Comparison of ENCODE assay signal across 26 mouse cellular contexts in the genomic region with DNA sequence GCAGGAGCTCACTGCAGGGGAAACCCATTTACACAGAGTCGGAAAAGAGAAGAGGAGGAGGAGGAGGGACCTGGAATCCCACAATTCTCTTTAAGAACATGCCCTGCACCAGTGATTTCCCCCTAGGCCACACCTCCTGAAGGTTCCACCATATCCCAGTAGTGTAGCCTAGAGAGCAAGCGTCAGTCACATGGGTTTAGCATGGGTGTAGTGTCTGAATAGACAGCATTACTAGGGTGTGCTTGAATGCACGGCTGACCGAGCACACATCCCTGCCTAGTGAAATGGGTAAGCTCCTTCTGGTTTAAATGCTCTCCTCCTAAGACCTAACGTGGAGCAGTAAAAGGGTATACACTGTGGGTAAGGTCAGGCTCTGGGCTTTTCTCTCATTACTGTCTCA.
DNase-seq lines count a peak whose midpoint lies in the region; ATAC-seq lines count a peak whose summit lies in the region.
"Had no signal": no experiment of that assay in that cellular context is flagged by ENCODE, and none has a peak within 500 bp of the region (broad histone marks: within the 10 kb centered on the region; RNA-seq: fewer than 3 reads in every experiment).

No protein-coding gene starts in this region.

- no peak overlapping the region for H3K9ac ChIP-seq in hindbrain, embryonic 13.5 days
- H3K9ac ChIP-seq in hindbrain, embryonic 14.5 days: no peak overlapping the region
- no peak overlapping the region for H3K9ac ChIP-seq in kidney, embryonic 15.5 days
- H3K9ac ChIP-seq in midbrain, embryonic 11.5 days (ENCODE audit: low read length): no peak overlapping the region
- H3K9ac ChIP-seq in midbrain, embryonic 14.5 days (replicated peaks; ENCODE audit: low read length): no peak overlapping the region
- H3K9ac ChIP-seq: embryonic facial prominence, embryonic 13.5 days; limb, embryonic 12.5 days; liver, postnatal 0 days; midbrain, embryonic 13.5 days; neural tube, embryonic 12.5 days had no signal

- H3K4me2 ChIP-seq in hindbrain, embryonic 13.5 days: no peak overlapping the region
- H3K4me2 ChIP-seq in hindbrain, embryonic 14.5 days (replicated peaks): no peak overlapping the region
- no peak overlapping the region for H3K4me2 ChIP-seq in kidney, embryonic 15.5 days
- no peak overlapping the region for H3K4me2 ChIP-seq in midbrain, embryonic 11.5 days
- H3K4me2 ChIP-seq in midbrain, embryonic 14.5 days (ENCODE audit: low read length): no peak overlapping the region
- H3K4me2 ChIP-seq: embryonic facial prominence, embryonic 13.5 days; limb, embryonic 12.5 days; midbrain, embryonic 13.5 days; neural tube, embryonic 12.5 days had no signal

- ATAC-seq in hindbrain, embryonic 13.5 days (ENCODE audit: low FRiP score): 0 out of 2 replicates have a peak, but pooled peaks have one; percentile 28
- ATAC-seq in hindbrain, embryonic 14.5 days (ENCODE audit: low FRiP score): no peak
- ATAC-seq in kidney, embryonic 15.5 days (replicated peaks; ENCODE audit: low FRiP score): peak; percentile 89
- 0 out of 2 replicates have a peak, but pooled peaks have one; percentile 38 for ATAC-seq in midbrain, embryonic 11.5 days (ENCODE audit: low FRiP score)
- no peak for ATAC-seq in midbrain, embryonic 14.5 days (ENCODE audit: low FRiP score, low TSS enrichment)
- no peak for ATAC-seq in monocyte, adult 5-6 weeks (replicated peaks; ENCODE audit: insufficient number of reproducible peaks, low FRiP score, low TSS enrichment, poor library complexity, severe bottlenecking)
- ATAC-seq: inflammation-experienced regulatory T-cells, adult 6 months; liver, postnatal 0 days; midbrain, embryonic 13.5 days had no signal

- H3K4me1 ChIP-seq in hindbrain, embryonic 13.5 days (replicated peaks): 0 out of 2 replicates have a peak, but pooled peaks cover 7% of the 10 kb centered on the region
- no peaks in the 10 kb centered on the region for H3K4me1 ChIP-seq in hindbrain, embryonic 14.5 days (replicated peaks; ENCODE audit: control insufficient read depth, insufficient read depth, low read length)
- peaks cover 8% of the 10 kb centered on the region; the same call in 1 of the 2 replicates for H3K4me1 ChIP-seq in kidney, embryonic 15.5 days
- H3K4me1 ChIP-seq in midbrain, embryonic 11.5 days (ENCODE audit: control insufficient read depth, insufficient read depth, low read length): no peaks in the 10 kb centered on the region
- H3K4me1 ChIP-seq in midbrain, embryonic 14.5 days (ENCODE audit: control insufficient read depth, insufficient read depth, low read length): no peaks in the 10 kb centered on the region
- H3K4me1 ChIP-seq: embryonic facial prominence, embryonic 13.5 days; limb, embryonic 12.5 days; midbrain, embryonic 13.5 days; neural tube, embryonic 12.5 days had no signal

- 66% methylated on average over 5 of the region's 5 CpGs for WGBS in hindbrain, embryonic 13.5 days
- whole genome bisulfite sequencing in hindbrain, embryonic 14.5 days: 68% methylated on average over 5 of the region's 5 CpGs
- 59% methylated on average over 5 of the region's 5 CpGs for WGBS in kidney, embryonic 15.5 days
- 40% methylated on average over 5 of the region's 5 CpGs for WGBS in midbrain, embryonic 11.5 days
- 42% methylated on average over 5 of the region's 5 CpGs for WGBS in midbrain, embryonic 14.5 days

- no peaks in the 10 kb centered on the region for H3K9me3 ChIP-seq in hindbrain, embryonic 13.5 days
- no peaks in the 10 kb centered on the region for H3K9me3 ChIP-seq in hindbrain, embryonic 14.5 days (ENCODE audit: control insufficient read depth, low read length)
- H3K9me3 ChIP-seq in kidney, embryonic 15.5 days (replicated peaks): no peaks in the 10 kb centered on the region
- no peaks in the 10 kb centered on the region for H3K9me3 ChIP-seq in midbrain, embryonic 11.5 days (ENCODE audit: control insufficient read depth, low read length)
- no peaks in the 10 kb centered on the region for H3K9me3 ChIP-seq in midbrain, embryonic 14.5 days (ENCODE audit: control insufficient read depth, low read length)
- H3K9me3 ChIP-seq: embryonic facial prominence, embryonic 13.5 days; limb, embryonic 12.5 days; midbrain, embryonic 13.5 days; neural tube, embryonic 12.5 days had no signal

- H3K36me3 ChIP-seq in hindbrain, embryonic 13.5 days: no peaks in the 10 kb centered on the region
- no peaks in the 10 kb centered on the region for H3K36me3 ChIP-seq in hindbrain, embryonic 14.5 days (replicated peaks; ENCODE audit: control insufficient read depth, insufficient read depth)
- no peaks in the 10 kb centered on the region for H3K36me3 ChIP-seq in kidney, embryonic 15.5 days
- no peaks in the 10 kb centered on the region for H3K36me3 ChIP-seq in midbrain, embryonic 11.5 days (ENCODE audit: control insufficient read depth, insufficient read depth, low read length)
- no peaks in the 10 kb centered on the region; the same call in 1 of the 2 replicates for H3K36me3 ChIP-seq in midbrain, embryonic 14.5 days (ENCODE audit: control insufficient read depth, insufficient read depth, low read length)
- H3K36me3 ChIP-seq: embryonic facial prominence, embryonic 13.5 days; limb, embryonic 12.5 days; midbrain, embryonic 13.5 days; neural tube, embryonic 12.5 days had no signal

- H3K4me3 ChIP-seq in hindbrain, embryonic 13.5 days: no peak overlapping the region
- no peak overlapping the region for H3K4me3 ChIP-seq in hindbrain, embryonic 14.5 days (replicated peaks; ENCODE audit: low read length)
- no peak overlapping the region for H3K4me3 ChIP-seq in kidney, embryonic 15.5 days (replicated peaks)
- no peak overlapping the region for H3K4me3 ChIP-seq in midbrain, embryonic 11.5 days (ENCODE audit: low read depth, low read length)
- H3K4me3 ChIP-seq in midbrain, embryonic 14.5 days (replicated peaks; ENCODE audit: low read depth, low read length): no peak overlapping the region
- H3K4me3 ChIP-seq: embryonic facial prominence, embryonic 13.5 days; layer of hippocampus, adult 2 months; left cerebral cortex, adult 2 months; limb, embryonic 12.5 days; midbrain, embryonic 13.5 days; neural tube, embryonic 12.5 days had no signal

- DNase-seq in hindbrain, embryonic 14.5 days (ENCODE audit: low spot score): no peak
- DNase-seq in kidney, adult 8-10 months: no peak
- no peak for DNase-seq in midbrain, embryonic 11.5 days (ENCODE audit: low spot score, missing footprints)
- no peak for DNase-seq in midbrain, embryonic 14.5 days
- DNase-seq: adrenal gland, postnatal 25 days; B cell, adult 2 months; cerebellum, adult 18-20 months; cerebellum, postnatal 10 days; gastrocnemius, postnatal 10 days; kidney, adult 18-20 months; lung, postnatal 36 days; right cerebral cortex, postnatal 4 days; thymus, adult 18-20 months; thymus, postnatal 25 days had no signal

- no peaks in the 10 kb centered on the region for H3K27me3 ChIP-seq in hindbrain, embryonic 13.5 days
- H3K27me3 ChIP-seq in hindbrain, embryonic 14.5 days (ENCODE audit: control insufficient read depth, insufficient read depth, low read length): no peaks in the 10 kb centered on the region
- no peaks in the 10 kb centered on the region for H3K27me3 ChIP-seq in kidney, embryonic 15.5 days
- H3K27me3 ChIP-seq in midbrain, embryonic 11.5 days (ENCODE audit: control insufficient read depth, insufficient read depth, low read length): no peaks in the 10 kb centered on the region
- H3K27me3 ChIP-seq in midbrain, embryonic 14.5 days (ENCODE audit: control insufficient read depth, insufficient read depth, low read length): no peaks in the 10 kb centered on the region
- H3K27me3 ChIP-seq: embryonic facial prominence, embryonic 13.5 days; limb, embryonic 12.5 days; midbrain, embryonic 13.5 days; neural tube, embryonic 12.5 days had no signal

- no peak overlapping the region for H3K27ac ChIP-seq in hindbrain, embryonic 13.5 days
- H3K27ac ChIP-seq in hindbrain, embryonic 14.5 days: no peak overlapping the region
- 0 out of 2 replicates have a peak overlapping the region, but pooled peaks have one; percentile 9 for H3K27ac ChIP-seq in kidney, embryonic 15.5 days
- H3K27ac ChIP-seq in midbrain, embryonic 11.5 days (ENCODE audit: low read depth, low read length): no peak overlapping the region
- no peak overlapping the region for H3K27ac ChIP-seq in midbrain, embryonic 14.5 days (replicated peaks; ENCODE audit: low read depth, low read length)
- H3K27ac ChIP-seq: embryonic facial prominence, embryonic 13.5 days; layer of hippocampus, adult 2 months; left cerebral cortex, adult 2 months; limb, embryonic 12.5 days; midbrain, embryonic 13.5 days; neural tube, embryonic 12.5 days; stomach, postnatal 0 days had no signal

Comparison
In these comparisons a context has a peak if more than half of its experiments do, and no peak if none do; other contexts are left out.
1. ATAC-seq: peak in hindbrain, embryonic 13.5 days (single experiment), kidney, embryonic 15.5 days (single experiment) and midbrain, embryonic 11.5 days (single experiment); none in hindbrain, embryonic 14.5 days (single experiment), midbrain, embryonic 14.5 days (single experiment) and monocyte, adult 5-6 weeks (single experiment).